Mouse (Mus musculus) liver, embryonic 11.5 days (tissue): ENCODE results near the gene Anapc1. TPM values are rescaled to one million over a fixed set of nuclear protein-coding genes. Genes with fewer than 3 reads are reported as not detected.
A peak's percentile ranks its signal among the peaks of the same experiment; 100 is the strongest.

Source experiments
- ATAC-seq: fragments of 200-750 bp; cut with Nextera tagmentation; replicated peaks from 2 replicates; pipeline ENCODE4 v1.8.0; 2017; ENCODE audit warnings: moderate number of reproducible peaks, mild to moderate bottlenecking, moderate TSS enrichment, moderate library complexity; ENCODE audit not compliant: low FRiP score
- DNase-seq: peaks from one replicate; pipeline ENCODE4 v3.0.0-alpha.2; 2017; ENCODE audit warnings: low spot score
- H3K27ac ChIP-seq: fragments of 300-500 bp; sonication (generic); 2 replicates; pipeline ENCODE4 v1.5.1; 2014; ENCODE audit warnings: mild to moderate bottlenecking, low read depth, low read length, control low read depth
- H3K27me3 ChIP-seq: fragments of 300-500 bp; sonication (generic); replicated peaks from 2 replicates; pipeline ENCODE4 v1.6.1; 2014; ENCODE audit warnings: low read length, mixed read lengths; ENCODE audit not compliant: control insufficient read depth, insufficient read depth
- H3K36me3 ChIP-seq: fragments of 300-500 bp; sonication (generic); 2 replicates; pipeline ENCODE4 v1.6.1; 2014; ENCODE audit warnings: mild to moderate bottlenecking, low read length, moderate library complexity, mixed read lengths; ENCODE audit not compliant: control insufficient read depth, insufficient read depth
- H3K4me1 ChIP-seq: fragments of 300-500 bp; sonication (generic); replicated peaks from 2 replicates; pipeline ENCODE4 v1.6.1; 2014; ENCODE audit warnings: low read length, mixed read lengths; ENCODE audit not compliant: control insufficient read depth, insufficient read depth
- H3K4me2 ChIP-seq: fragments of 300-500 bp; sonication (generic); 2 replicates; pipeline ENCODE4 v1.6.1; 2014; ENCODE audit warnings: mild to moderate bottlenecking, control low read depth, moderate library complexity
- H3K4me3 ChIP-seq: fragments of 300-500 bp; sonication (generic); 2 replicates; pipeline ENCODE4 v1.5.1; 2014; ENCODE audit warnings: low read depth, low read length, control low read depth
- H3K9ac ChIP-seq: fragments of 300-500 bp; sonication (generic); 2 replicates; pipeline ENCODE4 v1.6.1; 2014; ENCODE audit warnings: low read depth, low read length, control low read depth
- H3K9me3 ChIP-seq: fragments of 300-500 bp; sonication (generic); 2 replicates; pipeline ENCODE4 v1.6.1; 2016; ENCODE audit warnings: low read length, inconsistent platforms, mixed read lengths; ENCODE audit not compliant: control insufficient read depth
- WGBS: fragments of 180-500 bp; shearing (Covaris S2); extraction: QIAGEN DNeasy Blood & Tissue Kit; methylation state at CpG from one replicate; pipeline ENCODE4 v1.1.7; 2014; 5-methylcytosine and 5-hydroxymethylcytosine counted together
- polyA plus RNA-seq: library from polyadenylated mRNA; unstranded; fragments of >200 nt; fragmentation: Nextera tagmentation; extraction: Ambion mirVana; gene quantifications from 2 replicates; pipeline ENCODE4 v1.2.1, GENCODE M21; 2014

The Anapc1 gene
- 88.6 and 98.9 TPM in 2 replicates for polyA plus RNA-seq

DNA sequence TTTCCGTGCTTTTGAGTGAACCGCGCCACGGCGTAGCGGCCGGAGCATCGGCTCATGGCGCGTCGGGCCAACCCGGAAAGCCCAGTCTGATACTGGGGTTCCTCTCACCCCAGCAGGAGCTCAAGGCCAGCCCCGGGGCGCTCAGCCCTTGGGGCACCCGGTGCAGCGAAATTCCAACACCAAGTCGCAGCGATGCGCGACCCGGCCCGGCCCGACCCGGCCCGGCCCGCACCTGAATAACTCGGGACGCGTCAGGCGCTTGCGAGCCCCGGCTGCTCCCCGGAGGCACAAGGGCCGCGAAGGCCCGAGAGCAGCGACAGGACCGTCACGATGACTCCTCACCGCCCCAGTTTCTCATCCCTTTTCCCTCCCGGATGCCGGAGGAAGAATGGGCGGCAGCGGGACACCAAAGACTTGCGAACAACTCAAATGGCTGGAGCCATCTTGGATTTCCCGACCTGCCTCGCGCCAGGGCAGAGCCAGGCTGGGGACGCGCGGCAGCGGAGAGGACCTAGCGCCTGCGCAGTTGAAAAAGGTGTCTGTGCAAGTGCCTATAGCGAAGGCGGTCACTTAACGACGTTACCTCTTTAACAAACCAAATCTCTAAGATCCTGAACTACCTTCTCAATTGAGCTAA lies at the start of gene Anapc1:
Gene Anapc1 (minus strand): TSS at position 471 of the 637 bp plus-strand sequence.
- under 1% methylated on average over 58 of the region's 58 CpGs for WGBS
- H3K9ac ChIP-seq = peak within 1 kb of the TSS; percentile 98
- H3K4me1 ChIP-seq = peaks cover 9% of the 10 kb centered on the region; the same call in 1 of the 2 replicates
- peaks cover 15% of the 10 kb centered on the region for H3K36me3 ChIP-seq
- peak within 1 kb of the TSS; percentile 95 for H3K4me3 ChIP-seq
- ATAC-seq = peak; percentile 95
- H3K4me2 ChIP-seq = peak within 1 kb of the TSS; percentile 71
- H3K27me3 ChIP-seq = no peaks in the 10 kb centered on the region
- DNase-seq = peak; percentile 85
- H3K27ac ChIP-seq = peak within 1 kb of the TSS; percentile 78
- H3K9me3 ChIP-seq = no peaks in the 10 kb centered on the region

DNA sequence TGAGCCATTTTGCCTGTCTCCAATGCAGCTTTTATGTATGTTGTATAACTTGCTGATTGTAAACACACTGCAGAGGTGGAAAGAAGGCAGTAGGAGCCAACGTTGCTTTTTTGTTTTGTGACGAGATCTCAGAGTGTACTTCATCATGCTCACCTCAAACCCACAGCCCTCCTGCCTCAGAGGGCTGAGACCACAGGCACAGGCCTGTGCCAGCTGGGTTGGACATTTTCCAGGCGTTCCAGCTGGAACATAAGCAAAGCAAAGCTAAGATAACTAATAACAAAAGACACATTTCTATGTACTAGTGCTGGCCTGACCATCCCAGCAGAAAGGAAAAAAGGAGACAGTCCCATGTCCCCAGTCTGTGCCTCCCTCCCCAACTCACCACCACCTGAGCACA lies 47.9 kb upstream of the Anapc1 start:
- no peaks in the 10 kb centered on the region for H3K27me3 ChIP-seq
- H3K4me3 ChIP-seq = no peak overlapping the region
- no peaks in the 10 kb centered on the region for H3K36me3 ChIP-seq
- H3K4me2 ChIP-seq = no peak overlapping the region
- DNase-seq (no peak), ATAC-seq (no peak)
- no peaks in the 10 kb centered on the region for H3K4me1 ChIP-seq
- no peak overlapping the region for H3K27ac ChIP-seq
- no peaks in the 10 kb centered on the region for H3K9me3 ChIP-seq
- 69% methylated on average over 3 of the region's 3 CpGs for WGBS
- H3K9ac ChIP-seq = no peak overlapping the region

DNA sequence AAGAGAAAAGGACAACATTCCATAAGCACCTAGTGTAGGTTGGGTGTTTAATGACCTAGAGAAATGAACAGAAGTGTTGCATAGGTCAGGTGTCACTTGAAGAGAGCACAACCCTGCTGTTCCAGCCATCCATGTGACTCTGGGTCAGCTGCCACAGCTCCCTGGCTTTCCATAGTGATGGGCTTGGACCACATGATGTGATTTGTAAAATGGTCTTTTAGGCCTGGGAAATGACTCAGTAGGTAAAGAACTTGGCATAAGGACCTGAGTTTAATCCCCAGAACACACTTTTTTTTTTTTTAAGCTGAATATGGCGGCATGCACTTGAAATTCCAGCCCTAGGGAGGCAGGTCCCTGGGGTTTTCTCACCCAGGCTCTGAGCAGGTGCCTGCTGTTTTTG lies 44.8 kb upstream of the Anapc1 start:
- Histone ChIP-seq H3K4me2 (no peak overlapping the region), H3K4me1 (no peaks in the 10 kb centered on the region), H3K4me3 (no peak overlapping the region), H3K27me3 (no peaks in the 10 kb centered on the region), H3K27ac (no peak overlapping the region), H3K36me3 (no peaks in the 10 kb centered on the region), H3K9me3 (no peaks in the 10 kb centered on the region), H3K9ac (no peak overlapping the region)
- DNase-seq = no peak
- WGBS = 77% methylated on average over 1 of the region's 1 CpGs
- ATAC-seq = no peak

- no peak overlapping the region for H3K4me2 ChIP-seq
- no peaks in the 10 kb centered on the region for H3K9me3 ChIP-seq
- no peaks in the 10 kb centered on the region for H3K36me3 ChIP-seq
- H3K4me3 ChIP-seq = no peak overlapping the region
- no peak overlapping the region for H3K9ac ChIP-seq
- 80% methylated on average over 10 of the region's 10 CpGs for WGBS
- no peak overlapping the region for H3K27ac ChIP-seq
- H3K27me3 ChIP-seq = no peaks in the 10 kb centered on the region
- ATAC-seq (no peak), DNase-seq (no peak)
- no peaks in the 10 kb centered on the region for H3K4me1 ChIP-seq
These were observed 44.3 kb upstream of the Anapc1 start for GRCm38 (mm10) chr2:128731514-128731913.

DNA sequence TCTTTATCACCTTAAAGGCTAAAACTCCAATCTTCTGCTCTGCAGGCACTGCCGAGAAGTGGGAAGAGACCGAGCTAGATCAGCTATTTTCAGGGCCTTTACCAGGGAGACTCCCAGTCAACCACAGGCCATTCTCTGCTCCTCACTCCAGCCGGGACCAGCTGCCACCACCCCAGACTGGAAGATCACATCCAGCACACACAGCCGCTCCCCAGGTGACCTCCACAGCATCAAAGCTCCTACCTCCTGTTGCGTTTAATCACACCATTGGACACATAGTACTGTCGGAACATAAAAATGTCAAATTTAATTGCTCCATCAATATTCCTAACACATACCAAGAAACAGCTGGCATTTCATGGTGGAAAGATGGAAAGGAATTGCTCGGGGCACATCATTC lies 42.0 kb upstream of the Anapc1 start:
- DNase-seq (no peak), ATAC-seq (no peak)
- Histone ChIP-seq H3K9ac (no peak overlapping the region), H3K27ac (no peak overlapping the region), H3K4me2 (no peak overlapping the region), H3K9me3 (no peaks in the 10 kb centered on the region), H3K27me3 (no peaks in the 10 kb centered on the region), H3K36me3 (no peaks in the 10 kb centered on the region), H3K4me3 (no peak overlapping the region), H3K4me1 (no peaks in the 10 kb centered on the region)
- 74% methylated on average over 7 of the region's 7 CpGs for WGBS

- H3K9ac ChIP-seq = no peak overlapping the region
- H3K4me3 ChIP-seq = no peak overlapping the region
- ATAC-seq (no peak), DNase-seq (no peak)
- no peaks in the 10 kb centered on the region for H3K36me3 ChIP-seq
- WGBS = 67% methylated on average over 4 of the region's 4 CpGs
- H3K27ac ChIP-seq = no peak overlapping the region
- H3K27me3 ChIP-seq = no peaks in the 10 kb centered on the region
- no peak overlapping the region for H3K4me2 ChIP-seq
- no peaks in the 10 kb centered on the region for H3K4me1 ChIP-seq
- no peaks in the 10 kb centered on the region for H3K9me3 ChIP-seq
These were observed 40.9 kb upstream of the Anapc1 start for GRCm38 (mm10) chr2:128728066-128728465.

- Histone ChIP-seq H3K9me3 (no peaks in the 10 kb centered on the region), H3K9ac (no peak overlapping the region), H3K4me1 (no peaks in the 10 kb centered on the region), H3K27me3 (no peaks in the 10 kb centered on the region), H3K36me3 (no peaks in the 10 kb centered on the region), H3K4me2 (no peak overlapping the region), H3K27ac (no peak overlapping the region), H3K4me3 (no peak overlapping the region)
- WGBS = 51% methylated on average over 3 of the region's 3 CpGs
- DNase-seq (no peak), ATAC-seq (no peak)
These were observed 40.4 kb upstream of the Anapc1 start for GRCm38 (mm10) chr2:128727552-128727951.

DNA sequence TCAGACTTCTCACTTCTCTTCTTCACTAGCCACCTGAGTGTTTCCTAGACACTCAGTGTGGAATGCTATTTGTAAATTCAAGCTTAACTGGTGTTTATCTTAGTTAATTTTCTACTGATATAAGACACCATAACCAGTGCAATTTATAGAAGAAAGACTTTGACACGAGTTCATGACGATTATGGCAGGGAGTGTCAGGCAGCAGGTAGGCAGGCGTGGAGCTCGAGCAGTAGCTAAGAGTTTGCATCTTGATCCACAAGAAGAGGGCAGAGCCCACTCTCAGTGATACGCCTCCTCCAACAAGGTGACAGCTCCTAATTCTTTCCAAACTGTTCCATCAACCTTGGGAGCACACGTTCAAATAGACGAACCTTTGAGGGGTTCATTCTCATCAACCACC lies 39.4 kb upstream of the Anapc1 start:
- no peak overlapping the region for H3K4me3 ChIP-seq
- no peaks in the 10 kb centered on the region for H3K9me3 ChIP-seq
- no peaks in the 10 kb centered on the region for H3K27me3 ChIP-seq
- ATAC-seq (no peak), DNase-seq (no peak)
- 75% methylated on average over 7 of the region's 7 CpGs for WGBS
- no peaks in the 10 kb centered on the region for H3K4me1 ChIP-seq
- no peak overlapping the region for H3K4me2 ChIP-seq
- H3K27ac ChIP-seq = no peak overlapping the region
- H3K36me3 ChIP-seq = no peaks in the 10 kb centered on the region
- no peak overlapping the region for H3K9ac ChIP-seq

- Histone ChIP-seq H3K27ac (no peak overlapping the region), H3K36me3 (no peaks in the 10 kb centered on the region), H3K9ac (no peak overlapping the region), H3K4me3 (no peak overlapping the region), H3K27me3 (no peaks in the 10 kb centered on the region), H3K4me2 (no peak overlapping the region), H3K4me1 (no peaks in the 10 kb centered on the region), H3K9me3 (peaks cover 2% of the 10 kb centered on the region)
- whole genome bisulfite sequencing = 80% methylated on average over 5 of the region's 5 CpGs
- DNase-seq (no peak), ATAC-seq (no peak)
These were observed 38.9 kb upstream of the Anapc1 start for GRCm38 (mm10) chr2:128726067-128726466.
